Mouse (Mus musculus) G1E-ER4 (cell line): ENCODE data around the gene Kank4. TPM values are rescaled to one million over a fixed set of nuclear protein-coding genes. Genes with fewer than 3 reads are reported as not detected.

Experiments
- GATA1 ChIP-seq: IDR thresholded peaks from one replicate; pipeline ENCODE4 v1.8.0; 2012; ENCODE audit warnings: low read length, inconsistent platforms
- polyA plus RNA-seq: library from polyadenylated mRNA; stranded (reverse); fragments of >175 nt; gene quantifications from 2 replicates; pipeline ENCODE4 v1.2.3, GENCODE M21; 2012

Gene Kank4
- polyA plus RNA-seq = not detected in 2 replicates

- no peak for TF ChIP-seq GATA1
Measured at GRCm38 (mm10) chr4:98817184-98817911, at the start of gene Kank4. Kank4 (minus strand) TSS chr4:98817537.

GRCm38 (mm10) chr4:98865386-98866237, 48.3 kb upstream of the Kank4 start:
- TF ChIP-seq GATA1 = no peak

GRCm38 (mm10) chr4:98864546-98864945, 47.2 kb upstream of the Kank4 start:
- no peak for TF ChIP-seq GATA1

- no peak for TF ChIP-seq GATA1
Measured at GRCm38 (mm10) chr4:98864094-98864493, 46.8 kb upstream of the Kank4 start.

GRCm38 (mm10) chr4:98863451-98863850, 46.1 kb upstream of the Kank4 start:
- no peak for TF ChIP-seq GATA1

GRCm38 (mm10) chr4:98858151-98858855, 41.0 kb upstream of the Kank4 start:
- TF ChIP-seq GATA1 = no peak

- no peak for TF ChIP-seq GATA1
Measured at GRCm38 (mm10) chr4:98857037-98857648, 39.8 kb upstream of the Kank4 start.

- no peak for TF ChIP-seq GATA1
Measured at GRCm38 (mm10) chr4:98853926-98854325, 36.6 kb upstream of the Kank4 start.

GRCm38 (mm10) chr4:98847120-98847885, 30.0 kb upstream of the Kank4 start:
- no peak for TF ChIP-seq GATA1

GRCm38 (mm10) chr4:98846396-98846795, 29.1 kb upstream of the Kank4 start:
- no peak for TF ChIP-seq GATA1

GRCm38 (mm10) chr4:98845687-98846125, 28.4 kb upstream of the Kank4 start:
- no peak for TF ChIP-seq GATA1

- TF ChIP-seq GATA1 = no peak
Measured at GRCm38 (mm10) chr4:98845201-98845600, 27.9 kb upstream of the Kank4 start.

- TF ChIP-seq GATA1 = no peak
Measured at GRCm38 (mm10) chr4:98843906-98844597, 26.7 kb upstream of the Kank4 start.

- no peak for TF ChIP-seq GATA1
Measured at GRCm38 (mm10) chr4:98840526-98840925, 23.2 kb upstream of the Kank4 start.
